12 mouse cellular contexts compared by ENCODE assay signal in genomic region chr12:12943288-12943687, GRCm38 (mm10). TPM values are rescaled to one million over a fixed set of nuclear protein-coding genes. Genes with fewer than 3 reads are reported as not detected.
DNase-seq lines count a peak whose midpoint lies in the region; ATAC-seq lines count a peak whose summit lies in the region.
"Had no signal": no experiment of that assay in that cellular context is flagged by ENCODE, and none has a peak within 500 bp of the region (broad histone marks: within the 10 kb centered on the region; RNA-seq: fewer than 3 reads in every experiment).

No protein-coding gene starts in this region.

- H3K4me1 ChIP-seq in liver, embryonic 13.5 days (replicated peaks), result peaks cover 19% of the 10 kb centered on the region
- H3K4me1 ChIP-seq in forebrain, embryonic 10.5 days, result peaks cover 36% of the 10 kb centered on the region
- peaks cover 18% of the 10 kb centered on the region for H3K4me1 ChIP-seq in hindbrain, embryonic 15.5 days (replicated peaks)
- H3K4me1 ChIP-seq in neural tube, embryonic 14.5 days (ENCODE audit: control insufficient read depth, insufficient read depth, low read length), result no peaks in the 10 kb centered on the region

- H3K27me3 ChIP-seq in liver, embryonic 13.5 days, result peaks cover 61% of the 10 kb centered on the region
- peaks cover 28% of the 10 kb centered on the region for H3K27me3 ChIP-seq in forebrain, embryonic 10.5 days (ENCODE audit: poor library complexity, severe bottlenecking)
- H3K27me3 ChIP-seq in hindbrain, embryonic 15.5 days, result no peaks in the 10 kb centered on the region
- H3K27me3 ChIP-seq in neural tube, embryonic 14.5 days (ENCODE audit: control insufficient read depth, insufficient read depth, low read length), result no peaks in the 10 kb centered on the region

- H3K9me3 ChIP-seq in liver, embryonic 13.5 days (replicated peaks), result no peaks in the 10 kb centered on the region
- H3K9me3 ChIP-seq in forebrain, embryonic 10.5 days, result no peaks in the 10 kb centered on the region
- no peaks in the 10 kb centered on the region for H3K9me3 ChIP-seq in hindbrain, embryonic 15.5 days
- H3K9me3 ChIP-seq in neural tube, embryonic 14.5 days (ENCODE audit: control insufficient read depth, low read length), result no peaks in the 10 kb centered on the region

- 56% methylated on average over 6 of the region's 6 CpGs for WGBS in liver, embryonic 13.5 days (ENCODE audit: insufficient replicate concordance)
- 6% methylated on average over 6 of the region's 6 CpGs for WGBS in forebrain, embryonic 10.5 days
- 15% methylated on average over 6 of the region's 6 CpGs for WGBS in hindbrain, embryonic 15.5 days
- WGBS in neural tube, embryonic 14.5 days, result 14% methylated on average over 6 of the region's 6 CpGs

- H3K27ac ChIP-seq in liver, embryonic 13.5 days, result no peak overlapping the region
- peak overlapping the region; percentile 98 for H3K27ac ChIP-seq in forebrain, embryonic 10.5 days
- H3K27ac ChIP-seq in hindbrain, embryonic 15.5 days (replicated peaks), result peak overlapping the region; percentile 96; the same call in 1 of the 2 replicates
- H3K27ac ChIP-seq in neural tube, embryonic 14.5 days (ENCODE audit: low read depth, low read length), result no peak overlapping the region

- no peak for ATAC-seq in liver, embryonic 13.5 days (ENCODE audit: low read depth)
- no peak for ATAC-seq in hindbrain, embryonic 15.5 days (ENCODE audit: low FRiP score, low read depth)
- no peak for ATAC-seq in neural tube, embryonic 14.5 days (ENCODE audit: low read depth)

- no peaks in the 10 kb centered on the region for H3K36me3 ChIP-seq in liver, embryonic 13.5 days
- H3K36me3 ChIP-seq in forebrain, embryonic 10.5 days (replicated peaks), result peaks cover 21% of the 10 kb centered on the region
- no peaks in the 10 kb centered on the region for H3K36me3 ChIP-seq in hindbrain, embryonic 15.5 days
- H3K36me3 ChIP-seq in neural tube, embryonic 14.5 days (ENCODE audit: control insufficient read depth, insufficient read depth, low read length), result no peaks in the 10 kb centered on the region

- no peak overlapping the region for H3K9ac ChIP-seq in liver, embryonic 13.5 days
- H3K9ac ChIP-seq in hindbrain, embryonic 15.5 days, result no peak overlapping the region
- H3K9ac ChIP-seq in neural tube, embryonic 14.5 days (replicated peaks; ENCODE audit: low read depth, low read length), result 0 out of 2 replicates have a peak overlapping the region, but pooled peaks have one; percentile 52

- DNase-seq in liver, embryonic 13.5 days, result no peak
- DNase-seq in liver, result no peak
- DNase-seq in forebrain, embryonic 10.5 days (ENCODE audit: extremely low spot score, low spot score), result no peak
- no peak for DNase-seq in thymus, postnatal 10 days (ENCODE audit: low spot score in 2 of 2)
- DNase-seq in adrenal gland, adult (ENCODE audit: inconsistent age in 2 of 2, low spot score in 1 of 2), result no peak
- DNase-seq: adrenal gland, postnatal 25 days; cerebellum, adult 8-10 months; kidney, adult 9 months; spleen, adult 18-20 months; thymus, postnatal 25 days had no signal

- H3K4me3 ChIP-seq in liver, embryonic 13.5 days (replicated peaks), result no peak overlapping the region
- peak overlapping the region; percentile 82 for H3K4me3 ChIP-seq in forebrain, embryonic 10.5 days
- no peak overlapping the region for H3K4me3 ChIP-seq in hindbrain, embryonic 15.5 days
- H3K4me3 ChIP-seq in neural tube, embryonic 14.5 days (ENCODE audit: low read depth, low read length), result no peak overlapping the region

- 0 out of 2 replicates have a peak overlapping the region, but pooled peaks have one; percentile 81 for H3K4me2 ChIP-seq in liver, embryonic 13.5 days
- H3K4me2 ChIP-seq in hindbrain, embryonic 15.5 days, result peak overlapping the region; percentile 92
- peak overlapping the region; percentile 77 for H3K4me2 ChIP-seq in neural tube, embryonic 14.5 days (ENCODE audit: low read depth, low read length)

RNA-seq across cellular contexts. Expression of gene Mycn, which starts 1.6 kb away (rescaled TPM):
- 7.5 and 7.7 TPM in 2 replicates for polyA plus RNA-seq in liver, embryonic 13.5 days (2015; fragmentation: Nextera tagmentation; extraction: Ambion mirVana)
- 136 and 164 TPM in 2 replicates for polyA plus RNA-seq in forebrain, embryonic 10.5 days (2016; fragmentation: Nextera tagmentation; extraction: Ambion mirVana)
- 63.2 and 71.0 TPM in 2 replicates for polyA plus RNA-seq in hindbrain, embryonic 15.5 days (2015; fragmentation: Nextera tagmentation; extraction: Ambion mirVana)
- 38.6 and 48.1 TPM in 2 replicates for polyA plus RNA-seq in neural tube, embryonic 14.5 days (2014; fragmentation: Nextera tagmentation; extraction: Ambion mirVana)

Comparison
In these comparisons a context has a peak if more than half of its experiments do, and no peak if none do; other contexts are left out.
1. H3K27ac ChIP-seq: peak in forebrain, embryonic 10.5 days (single experiment) and hindbrain, embryonic 15.5 days (single experiment); none in liver, embryonic 13.5 days (single experiment) and neural tube, embryonic 14.5 days (single experiment).
2. Peak in every context shown above with its lines, with median percentiles within 50 percentile points of each other: H3K4me2 ChIP-seq.